Mouse (Mus musculus): ENCODE data around the gene Btbd9. TPM values are rescaled to one million over a fixed set of nuclear protein-coding genes. Genes with fewer than 3 reads are reported as not detected.
"Not testable (repeated sequence)": the region's sequence is repeated elsewhere in the genome, so short reads cannot be mapped to it uniquely, and the experiment has no call there.

Btbd9 gene
- polyA plus RNA-seq, 1 experiment = 11.7 TPM

DNA sequence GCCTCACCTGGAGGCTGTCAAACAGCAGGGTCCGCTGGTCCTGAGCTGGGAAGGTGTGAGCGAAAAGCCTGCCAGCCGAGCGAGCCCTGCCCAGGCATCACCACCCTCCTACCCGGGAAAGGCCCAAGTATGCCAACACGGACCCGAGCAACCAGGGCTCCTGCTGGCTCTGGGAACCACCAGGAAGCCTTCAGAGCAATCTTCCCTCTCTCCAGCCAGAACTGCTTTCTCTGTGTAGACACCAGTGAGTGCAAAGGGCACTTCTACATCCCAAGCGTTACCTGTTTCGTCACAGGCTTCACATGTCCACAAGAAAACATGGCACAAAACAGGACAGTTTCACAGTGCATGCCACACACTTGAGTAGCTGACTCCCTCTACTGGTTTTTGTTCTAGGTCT lies 63.3 kb downstream of the Btbd9 start:
- no peak for DNase-seq (ENCODE audit: low spot score)

DNA sequence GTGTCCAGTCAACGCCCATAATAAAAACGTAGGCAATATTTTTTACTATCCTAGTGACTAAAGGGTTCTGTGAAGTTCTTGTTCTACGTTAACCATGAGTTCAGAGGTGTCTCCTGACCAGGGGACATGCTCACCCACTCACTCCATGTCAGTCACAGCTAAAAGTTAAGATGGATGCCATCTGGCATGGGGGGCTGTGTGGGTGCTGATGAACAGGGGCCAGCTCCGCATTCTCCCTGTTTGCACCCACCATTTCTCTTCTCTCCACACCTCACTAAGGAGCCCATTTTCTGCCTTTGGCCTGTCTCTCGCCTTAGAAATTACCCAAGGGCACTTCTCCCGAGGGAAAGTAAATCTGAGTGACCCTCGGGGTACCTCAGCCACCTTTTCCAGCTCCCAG lies 63.8 kb downstream of the Btbd9 start:
- DNase-seq (ENCODE audit: low spot score) = no peak

DNA sequence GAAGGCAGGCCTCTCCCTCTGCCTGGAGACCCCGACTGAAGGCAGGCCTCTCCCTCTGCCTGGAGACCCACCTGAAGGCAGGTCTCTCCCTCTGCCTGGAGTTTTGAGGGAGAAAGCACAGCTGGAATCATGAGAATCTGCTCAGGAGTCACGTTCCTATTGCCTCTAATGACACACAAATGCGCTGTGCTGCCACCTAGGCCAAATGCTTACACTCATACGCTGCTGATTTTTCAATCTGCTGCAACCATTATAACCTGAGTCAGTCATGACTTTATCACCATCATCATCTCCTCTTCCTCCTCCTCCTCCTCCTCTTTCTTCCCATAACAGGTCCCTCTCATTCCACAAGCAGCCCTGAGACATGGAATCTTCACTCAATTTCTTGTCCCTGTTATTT lies 64.3 kb downstream of the Btbd9 start:
- DNase-seq (ENCODE audit: low spot score) = no peak

DNA sequence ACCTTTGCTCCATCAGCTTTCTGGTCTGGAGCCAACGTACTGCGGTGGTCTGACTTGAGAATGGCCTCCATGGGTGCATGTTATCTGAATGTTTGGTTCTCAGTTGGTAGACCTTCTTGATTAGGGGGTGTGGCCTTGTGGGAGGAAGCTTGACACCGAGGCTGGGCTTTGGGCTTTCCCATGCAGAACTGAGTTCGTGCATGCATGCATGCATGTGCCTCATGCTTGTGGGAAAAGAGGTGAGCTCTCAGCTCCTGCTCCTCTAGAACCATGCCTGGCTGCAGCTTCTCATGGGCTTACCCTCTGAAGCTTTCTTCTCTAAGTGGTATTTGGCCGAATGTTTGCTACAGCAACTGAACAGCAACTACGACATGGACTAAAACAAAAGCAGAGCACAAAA lies 64.9 kb downstream of the Btbd9 start:
- DNase-seq (ENCODE audit: low spot score) = no peak

DNA sequence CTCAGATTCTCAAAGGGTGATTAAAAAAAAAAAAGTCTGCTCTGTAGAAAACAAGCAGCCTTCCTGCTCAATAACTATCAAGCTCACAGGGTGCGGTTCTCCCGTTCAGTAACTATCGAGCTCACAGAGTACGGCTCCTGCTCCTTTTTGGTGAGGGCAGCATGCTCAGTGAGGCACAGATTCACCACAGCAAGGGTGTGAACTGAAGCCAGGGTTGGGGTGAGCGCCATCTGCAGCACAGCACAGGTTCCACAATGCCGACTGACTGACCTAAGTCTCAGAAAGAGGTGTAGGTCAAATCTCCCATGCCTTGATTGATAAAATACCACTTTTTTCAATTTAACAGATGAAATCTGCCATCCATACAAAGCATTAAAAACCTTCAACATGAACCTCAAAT lies 66.1 kb downstream of the Btbd9 start:
- DNase-seq (ENCODE audit: low spot score) = no peak

DNA sequence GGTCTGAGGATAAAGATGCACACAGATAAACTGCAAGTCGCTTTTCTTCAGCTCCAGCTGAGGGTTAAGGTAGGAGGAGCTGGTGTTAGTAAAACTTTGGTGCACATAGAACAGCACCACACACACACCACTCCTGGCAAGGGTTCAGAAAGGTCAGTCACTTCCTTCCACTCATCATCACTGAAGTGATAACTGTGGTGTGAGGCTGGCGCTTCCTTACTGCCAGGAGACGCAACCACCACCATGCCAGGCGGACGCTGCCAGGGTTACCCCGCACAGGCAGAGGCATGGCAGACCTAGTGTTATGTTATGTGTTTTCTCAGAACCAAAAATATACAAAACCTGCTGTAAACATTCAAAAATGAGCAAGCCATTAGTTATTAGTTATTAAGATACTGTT lies 66.6 kb downstream of the Btbd9 start:
- DNase-seq (ENCODE audit: low spot score) = no peak

DNA sequence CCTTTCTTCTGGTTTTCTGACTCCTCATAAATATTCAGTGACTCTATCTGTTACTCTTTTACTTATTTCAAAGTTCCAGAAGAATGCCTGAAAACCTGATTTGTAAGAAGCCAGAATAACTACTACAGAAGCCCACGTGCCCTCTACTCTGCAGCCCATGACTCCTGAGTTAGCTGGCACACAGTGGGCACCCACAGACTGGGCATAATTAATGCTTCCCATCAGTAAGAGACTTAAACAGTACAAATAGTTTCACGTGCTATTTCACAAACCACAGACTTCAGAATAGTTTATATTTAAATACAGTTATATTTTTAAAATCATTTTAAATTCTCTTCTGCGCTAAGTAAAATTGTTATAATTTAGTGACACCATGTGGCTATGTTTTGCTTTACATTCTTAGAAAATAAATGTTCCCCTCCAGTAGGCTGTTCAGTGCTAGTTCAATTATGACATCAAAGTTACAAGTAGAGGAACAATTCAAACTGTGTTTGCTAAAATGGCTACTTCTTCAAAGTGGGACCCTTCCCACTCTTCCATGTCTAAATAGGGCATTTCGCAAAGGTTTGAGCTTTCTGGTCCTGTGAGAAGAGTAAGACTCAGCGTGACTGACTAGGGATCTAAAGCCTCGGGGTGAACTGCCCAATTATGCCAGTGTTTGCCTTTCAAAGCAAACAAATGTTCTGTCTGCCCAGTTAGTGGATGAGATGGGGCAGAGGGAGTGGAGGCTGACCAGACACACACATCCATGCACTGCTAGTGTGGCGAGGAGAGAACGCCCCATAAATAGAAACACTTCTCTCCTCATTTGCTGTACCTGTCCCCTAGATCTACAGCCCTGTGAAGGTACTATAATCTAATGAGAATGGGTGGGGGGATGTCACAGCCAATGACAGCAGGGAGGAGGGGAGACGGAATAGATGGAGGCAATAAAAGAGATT lies 68.4 kb downstream of the Btbd9 start:
- no peak for DNase-seq (ENCODE audit: low spot score)

DNA sequence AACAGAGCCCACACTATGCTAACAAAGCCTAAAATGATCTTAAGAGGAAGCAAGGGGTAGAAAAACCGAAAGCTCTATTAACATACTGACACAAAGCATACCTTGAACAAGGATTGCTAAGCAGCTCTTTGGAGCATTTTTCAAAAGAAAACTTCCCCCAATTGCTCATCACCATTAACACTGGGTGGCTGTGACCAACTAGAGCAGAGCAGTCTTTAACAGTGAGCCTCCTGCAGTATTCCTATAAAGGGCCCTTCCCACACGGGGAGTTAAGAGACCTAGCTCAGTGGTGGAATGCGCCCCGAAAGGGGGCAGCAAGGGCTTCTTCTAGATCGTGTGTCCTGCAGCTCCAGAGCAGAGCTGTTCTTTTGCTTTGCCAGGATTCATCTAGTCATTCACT lies 69.4 kb downstream of the Btbd9 start:
- no peak for DNase-seq (ENCODE audit: low spot score)

DNA sequence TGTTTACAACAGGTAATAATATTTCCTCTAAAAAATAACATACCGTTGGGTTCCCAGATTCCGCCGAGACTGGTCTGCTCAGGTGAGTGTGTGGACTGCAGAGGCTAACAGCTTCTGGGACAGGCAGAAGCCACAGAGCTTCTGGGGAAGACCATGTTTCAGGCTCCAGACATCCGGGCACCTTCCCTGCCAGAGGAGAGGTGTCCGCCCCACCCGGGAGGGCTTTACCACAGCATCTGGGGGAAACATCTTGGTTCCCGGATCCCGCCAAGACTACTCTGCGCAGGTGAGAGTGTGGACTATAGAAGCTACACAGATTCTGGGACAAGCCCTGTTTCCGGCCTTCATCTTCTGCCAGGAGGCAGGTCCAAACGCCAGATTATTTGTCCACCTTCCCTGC lies 76.7 kb downstream of the Btbd9 start:
- not testable (repeated sequence) for DNase-seq (ENCODE audit: low spot score)

DNA sequence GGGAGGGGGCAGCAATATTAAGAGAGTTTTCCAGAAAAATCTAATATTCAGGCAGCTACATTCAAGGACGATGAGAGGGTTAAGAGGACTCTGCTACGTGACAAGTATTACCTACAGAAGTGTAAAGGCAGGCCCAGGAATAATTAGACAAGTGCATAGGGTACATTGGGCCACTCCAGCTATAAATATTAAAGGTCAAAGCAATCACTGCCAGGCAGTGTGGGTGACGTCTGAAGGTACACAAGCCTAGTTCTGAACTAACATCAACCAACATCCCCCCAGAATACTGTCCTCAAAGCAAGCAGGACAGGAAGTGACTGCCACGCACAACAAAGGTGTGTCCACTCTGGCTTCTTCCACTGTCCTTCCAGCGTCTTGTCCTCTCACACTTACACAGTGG lies 77.5 kb downstream of the Btbd9 start:
- DNase-seq (ENCODE audit: low spot score) = no peak

DNA sequence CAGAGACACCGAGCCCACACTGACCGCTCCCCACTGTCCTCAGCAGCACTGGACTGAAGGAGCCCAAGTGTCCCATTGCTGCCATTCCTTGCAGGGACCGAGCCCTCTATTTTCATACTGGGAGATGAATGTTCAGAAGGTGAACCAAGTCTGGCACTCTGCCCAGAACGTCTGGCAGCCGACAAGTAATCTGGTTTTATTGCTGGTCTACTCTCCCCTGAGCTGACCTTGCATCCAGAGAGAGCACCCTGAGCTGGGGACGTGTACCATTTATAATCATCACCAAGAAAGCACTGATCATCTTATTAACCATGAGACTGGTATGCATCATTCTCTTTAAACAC lies 77.9 kb downstream of the Btbd9 start:
- no peak for DNase-seq (ENCODE audit: low spot score)

DNA sequence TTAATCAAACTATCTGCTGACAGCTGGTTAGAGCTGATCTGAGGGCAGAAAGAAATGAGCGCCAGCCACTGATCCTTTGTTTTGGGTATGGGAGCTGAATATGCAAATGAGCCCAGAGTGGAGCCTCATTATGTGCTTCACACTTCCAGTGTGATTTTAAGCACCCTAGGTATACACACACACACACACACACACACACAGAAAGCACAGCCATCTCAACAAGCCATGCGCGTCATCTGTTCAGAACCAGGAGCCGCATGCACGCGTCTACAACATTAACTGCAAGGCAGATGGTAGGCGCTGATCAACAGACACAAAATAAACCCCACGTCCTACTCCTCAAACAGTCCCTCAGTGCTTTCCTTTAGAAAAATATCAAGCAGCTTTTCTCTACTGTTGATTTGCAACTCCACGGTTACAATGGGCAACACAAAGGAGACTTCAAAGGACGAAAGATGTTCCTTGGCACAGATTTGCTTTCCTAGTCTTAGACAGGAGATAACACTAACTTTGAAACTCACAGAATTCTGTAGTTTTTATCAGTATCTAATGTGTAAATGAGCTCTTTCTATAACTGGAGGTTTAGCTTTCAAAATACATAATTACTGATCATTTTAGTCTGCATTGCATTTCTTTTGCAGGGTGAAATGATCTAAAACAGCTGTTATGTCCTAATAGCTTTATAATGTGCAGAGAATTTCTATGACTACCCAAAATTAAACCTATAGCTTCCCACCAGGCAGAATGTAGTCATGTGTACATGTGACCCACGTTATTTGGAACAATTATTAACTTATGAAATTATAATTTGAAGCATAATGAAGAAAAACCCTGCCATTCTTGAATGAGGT lies 78.5 kb downstream of the Btbd9 start:
- DNase-seq (ENCODE audit: low spot score) = no peak

DNA sequence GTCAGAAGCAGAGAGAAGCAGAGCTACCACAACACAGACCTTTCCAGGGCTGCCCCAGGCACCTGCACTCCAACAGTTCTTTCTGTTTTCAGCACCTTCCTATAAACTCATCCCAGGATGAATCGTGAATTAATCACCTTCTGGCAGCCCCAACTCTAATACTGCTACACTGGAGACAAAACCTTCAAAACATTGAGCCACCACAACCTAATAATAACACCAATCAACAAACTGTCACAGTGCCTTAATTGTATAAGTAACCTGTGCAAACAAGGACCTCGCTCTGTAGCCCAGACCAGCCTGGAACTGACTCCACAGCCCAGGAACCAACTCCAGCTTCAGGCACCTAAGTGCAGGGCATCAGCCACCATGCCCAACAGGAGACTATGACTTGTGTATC lies 80.7 kb downstream of the Btbd9 start:
- no peak for DNase-seq (ENCODE audit: low spot score)

DNA sequence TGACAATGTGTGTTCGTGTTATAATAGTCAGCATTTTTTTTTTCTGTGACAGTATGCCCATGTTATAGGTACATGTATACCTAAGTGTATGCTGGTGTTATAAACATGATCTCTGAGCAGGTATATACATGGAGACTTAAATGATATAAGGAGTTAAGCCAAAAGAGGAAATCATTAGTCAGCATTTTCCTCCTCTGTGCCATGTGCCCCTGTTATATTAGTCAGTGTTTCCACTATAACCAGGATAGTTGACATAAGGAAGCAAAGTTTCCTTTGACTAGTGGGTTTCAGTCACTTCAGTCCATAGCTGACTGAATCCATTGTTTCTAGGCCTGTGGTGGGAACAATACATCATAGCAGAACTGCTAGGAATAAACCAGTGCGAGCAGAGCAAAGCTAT lies 81.1 kb downstream of the Btbd9 start:
- DNase-seq (ENCODE audit: low spot score) = no peak

DNA sequence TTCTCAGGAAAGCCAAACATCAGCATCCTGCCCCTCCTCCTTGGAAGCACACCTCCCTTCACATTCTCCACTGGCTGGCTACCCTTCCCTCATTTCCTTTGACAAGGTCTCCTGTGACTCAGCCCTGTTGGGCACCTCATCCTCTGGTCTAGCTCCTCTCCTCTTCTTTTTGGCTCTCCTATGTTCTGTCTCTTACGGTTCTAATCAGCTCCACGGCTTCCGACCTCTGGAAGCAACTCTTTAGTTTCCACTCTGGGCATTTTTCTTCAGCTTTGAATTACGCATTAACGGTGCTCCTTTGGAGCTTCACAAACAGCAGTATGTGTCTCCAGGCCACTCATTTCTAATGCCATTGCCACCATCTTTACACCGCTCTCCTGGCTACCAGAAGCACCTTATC lies 82.8 kb downstream of the Btbd9 start:
- DNase-seq (ENCODE audit: low spot score) = no peak

DNA sequence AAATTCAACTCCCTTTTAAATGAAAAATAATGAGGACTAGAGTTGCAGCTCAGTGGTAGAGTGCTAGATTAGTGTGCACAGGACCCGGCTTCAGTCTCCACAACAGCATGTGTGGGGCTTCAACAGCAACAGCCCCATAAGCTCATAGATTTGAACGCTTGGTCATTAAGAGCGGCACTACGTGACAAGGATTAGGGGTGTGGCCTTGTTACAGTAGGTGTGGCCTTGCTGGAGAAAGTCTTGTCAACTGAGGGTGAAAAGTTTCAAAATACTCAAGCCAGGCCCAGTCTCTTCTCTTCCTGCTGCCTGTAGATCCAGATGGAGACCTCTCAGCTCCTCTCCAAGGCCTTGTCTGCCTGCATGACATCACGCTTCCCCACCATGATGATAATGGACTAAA lies 84.1 kb downstream of the Btbd9 start:
- no peak for DNase-seq (ENCODE audit: low spot score)

DNA sequence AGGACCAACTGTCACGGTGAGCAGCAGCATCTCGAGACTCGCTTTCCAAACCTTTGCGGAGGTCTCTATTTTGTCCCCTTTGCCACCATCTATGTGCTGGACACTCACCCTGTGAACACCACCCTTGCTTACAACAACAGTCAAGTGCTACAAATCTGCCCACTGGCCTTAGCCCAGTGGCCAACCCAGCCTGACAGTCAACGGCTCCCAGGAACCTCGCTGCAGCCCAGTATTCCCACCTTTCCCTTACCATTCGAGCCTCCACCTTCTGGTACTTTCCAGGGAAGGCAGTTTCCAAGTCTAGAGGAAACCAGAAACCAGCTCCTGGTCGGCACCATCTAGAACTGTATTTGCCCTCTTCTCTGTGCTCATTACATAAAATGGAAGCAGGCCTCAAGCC lies 84.7 kb downstream of the Btbd9 start:
- DNase-seq (ENCODE audit: low spot score) = no peak

DNA sequence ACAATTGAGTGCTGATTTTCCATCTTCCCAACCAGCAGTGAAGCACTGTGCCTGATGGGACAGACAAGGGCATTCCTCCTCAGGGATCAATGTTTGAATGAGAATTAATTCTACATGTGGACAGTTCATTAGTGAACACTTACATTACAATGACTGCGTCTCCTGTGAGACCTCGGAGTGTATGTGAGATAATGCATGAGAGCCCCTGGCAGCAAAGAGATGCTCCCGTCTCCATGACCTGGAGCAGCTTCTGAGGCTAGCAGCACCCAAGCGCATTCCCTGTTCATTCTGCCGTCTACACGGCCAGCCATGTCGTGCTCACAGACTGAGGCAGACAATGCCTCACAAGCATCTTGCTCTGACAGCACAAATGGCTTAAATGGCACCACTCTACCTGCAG lies 85.7 kb downstream of the Btbd9 start:
- no peak for DNase-seq (ENCODE audit: low spot score)

DNA sequence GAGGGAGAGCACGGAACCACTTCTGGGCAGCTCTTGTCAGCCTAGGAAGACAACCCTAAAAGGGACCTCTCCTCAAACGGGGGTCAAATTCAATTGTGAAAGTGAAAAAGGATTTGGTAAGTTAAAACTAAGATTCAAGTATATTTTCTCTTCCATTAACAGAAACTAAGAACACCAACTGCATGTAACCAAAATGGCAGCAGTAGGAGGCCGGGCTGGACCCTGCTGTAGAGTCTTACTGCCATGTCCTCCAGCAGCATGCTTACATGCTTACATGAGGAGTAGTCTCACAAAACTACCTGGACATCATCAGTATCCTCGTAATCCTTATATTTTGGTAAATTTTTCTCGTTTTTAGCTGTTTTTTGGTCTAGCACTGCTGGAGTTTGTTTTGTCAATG lies 86.2 kb downstream of the Btbd9 start:
- no peak for DNase-seq (ENCODE audit: low spot score)

DNA sequence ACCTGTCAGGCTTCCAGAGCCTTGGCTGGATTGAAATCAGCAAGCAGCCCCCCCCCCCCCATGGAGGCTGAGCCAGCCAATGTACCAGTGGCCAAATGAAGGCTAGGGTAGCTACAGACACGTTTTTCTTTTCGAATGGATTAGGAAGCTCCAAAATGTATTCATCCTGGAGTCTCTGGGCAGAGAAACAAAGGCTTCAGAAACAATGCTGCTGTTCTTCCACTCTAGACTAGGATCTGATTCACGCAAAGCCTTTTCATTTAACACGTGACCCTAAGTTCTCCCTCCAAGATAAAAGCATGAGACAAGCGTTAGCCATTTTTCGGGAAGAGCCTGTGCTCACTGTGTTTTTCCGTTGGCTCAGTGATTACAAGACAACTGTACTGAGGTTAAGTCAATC lies 86.7 kb downstream of the Btbd9 start:
- no peak for DNase-seq (ENCODE audit: low spot score)

DNA sequence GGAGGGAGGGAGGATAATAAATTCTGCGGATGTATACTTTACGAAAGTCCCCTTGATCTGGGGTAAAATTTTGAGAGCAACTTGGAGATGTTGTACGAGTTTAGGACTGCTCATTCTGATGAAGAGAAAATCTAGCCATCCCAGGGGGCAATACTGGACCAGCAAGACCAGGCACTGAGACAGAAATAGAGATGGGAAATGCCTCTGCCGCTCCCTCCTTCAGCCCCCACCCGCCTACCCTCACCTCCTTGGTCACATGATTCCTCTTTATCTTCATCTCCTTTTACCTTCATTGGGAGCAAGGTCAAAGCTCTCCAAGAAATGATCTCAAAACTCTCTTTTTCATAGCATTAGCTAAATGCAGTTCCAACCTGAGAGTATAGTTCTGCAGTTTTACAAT lies 88.6 kb downstream of the Btbd9 start:
- no peak for DNase-seq (ENCODE audit: low spot score)

DNA sequence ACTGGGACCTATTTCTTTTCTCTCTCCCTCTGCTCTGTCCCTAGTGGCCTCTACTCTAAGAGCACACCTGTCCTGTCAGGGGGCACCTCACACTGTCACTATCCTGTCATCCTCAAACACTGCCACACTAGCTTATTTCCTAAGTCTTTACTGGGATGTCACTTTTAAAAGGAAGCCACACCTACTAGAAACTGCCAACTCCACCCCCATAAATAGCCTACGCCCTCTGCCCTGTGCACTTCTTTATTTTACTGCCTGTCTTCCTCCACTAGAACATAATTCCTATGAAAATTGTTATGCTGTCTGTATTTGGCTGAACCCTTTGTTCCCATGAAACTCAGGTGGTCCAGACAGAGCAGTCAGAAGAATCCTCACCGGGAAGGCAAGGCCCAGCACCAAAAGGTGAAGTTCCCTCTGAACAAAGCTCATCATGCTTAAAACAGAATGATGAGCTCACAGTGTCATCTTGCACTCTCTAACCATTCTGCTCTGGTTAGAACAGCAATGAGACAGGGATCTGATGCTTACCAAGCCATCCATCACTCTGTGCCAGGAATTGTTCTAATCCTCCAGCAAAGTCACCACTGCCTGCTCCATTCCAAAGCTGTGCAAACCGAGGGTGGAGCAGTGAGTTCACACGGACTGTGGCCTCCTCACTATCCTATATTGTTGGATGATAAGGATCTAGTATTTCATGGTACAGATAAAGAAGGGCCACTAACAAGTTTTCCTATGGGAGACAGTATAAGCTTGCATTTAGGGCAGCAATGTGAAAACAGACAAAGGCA lies 91.0 kb downstream of the Btbd9 start:
- DNase-seq (ENCODE audit: low spot score) = no peak

Measured in urinary bladder, adult 2 months (tissue).